Mouse (Mus musculus) embryo, embryonic 9.5 days (tissue): ENCODE results near the gene Lcat.

Experiments
- DNase-seq: peaks from one replicate; pipeline ENCODE4 v3.0.0-alpha.2; 2017; ENCODE audit errors: extremely low spot score

Gene Lcat

GRCm38 (mm10) chr8:105889756-105890465, 53.3 kb downstream of the Lcat start:
- DNase-seq = no peak
